Mouse (Mus musculus) hindbrain, embryonic 10.5 days (tissue): ENCODE results near the gene Maml2. TPM values are rescaled to one million over a fixed set of nuclear protein-coding genes. Genes with fewer than 3 reads are reported as not detected.

Experiments
- DNase-seq: peaks from one replicate; pipeline ENCODE4 v3.0.0-alpha.2; 2017; ENCODE audit warnings: low spot score
- H3K27ac ChIP-seq: fragments of 300-500 bp; sonication (generic); 2 replicates; pipeline ENCODE4 v1.5.1; 2016; ENCODE audit warnings: mild to moderate bottlenecking, moderate library complexity
- H3K27me3 ChIP-seq: fragments of 300-500 bp; sonication (generic); 2 replicates; pipeline ENCODE4 v1.6.1; 2016; ENCODE audit warnings: mild to moderate bottlenecking; ENCODE audit not compliant: poor library complexity, insufficient read depth, severe bottlenecking
- H3K36me3 ChIP-seq: fragments of 300-500 bp; sonication (generic); 2 replicates; pipeline ENCODE4 v1.6.1; 2016; ENCODE audit warnings: mild to moderate bottlenecking, moderate library complexity
- H3K4me1 ChIP-seq: fragments of 300-500 bp; sonication (generic); replicated peaks from 2 replicates; pipeline ENCODE4 v1.6.1; 2016; ENCODE audit warnings: mild to moderate bottlenecking
- H3K4me3 ChIP-seq: fragments of 300-500 bp; sonication (generic); 2 replicates; pipeline ENCODE4 v1.5.1; 2016; ENCODE audit warnings: mild to moderate bottlenecking, moderate library complexity
- H3K9me3 ChIP-seq: fragments of 300-500 bp; sonication (generic); 2 replicates; pipeline ENCODE4 v1.6.1; 2016; ENCODE audit warnings: mild to moderate bottlenecking, moderate library complexity
- WGBS: fragments of 180-500 bp; shearing (Covaris S2); methylation state at CpG from one replicate; pipeline ENCODE4 v1.1.7; 2016; 5-methylcytosine and 5-hydroxymethylcytosine counted together
- polyA plus RNA-seq: library from polyadenylated mRNA; unstranded; fragments of >200 nt; fragmentation: Nextera tagmentation; extraction: Ambion mirVana; gene quantifications from 2 replicates; pipeline ENCODE4 v1.2.1, GENCODE M21; 2016

The Maml2 gene
- polyA plus RNA-seq, 1 experiment from 2014 or later = 10.0 TPM

DNA sequence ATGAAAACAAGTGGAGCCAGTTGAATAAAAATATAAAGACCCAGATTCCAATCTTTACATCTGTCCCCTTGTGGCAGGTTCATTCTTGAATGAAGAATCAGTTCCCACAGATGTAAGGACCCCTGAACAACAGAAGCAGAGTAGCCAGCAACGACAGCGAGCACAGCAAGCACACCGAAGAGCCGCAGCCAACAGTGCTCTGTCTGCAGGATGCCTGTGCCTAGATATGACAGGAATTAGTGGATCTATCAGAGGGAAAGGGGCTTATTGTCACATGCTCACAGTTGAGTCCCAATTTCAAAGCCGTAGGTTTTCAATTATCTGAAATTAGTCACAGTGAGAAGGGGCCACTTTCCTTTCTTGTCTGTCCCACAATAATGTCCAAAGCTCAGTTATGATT lies 238.0 kb downstream of the Maml2 start:
- Histone ChIP-seq H3K4me1 (peaks cover 81% of the 10 kb centered on the region), H3K36me3 (no peaks in the 10 kb centered on the region), H3K27me3 (no peaks in the 10 kb centered on the region), H3K9me3 (peaks cover 10% of the 10 kb centered on the region; the same call in 1 of the 2 replicates), H3K27ac (0 out of 2 replicates have a peak overlapping the region, but pooled peaks have one; percentile 12), H3K4me3 (no peak overlapping the region)
- no peak for DNase-seq
- 27% methylated on average over 5 of the region's 5 CpGs for WGBS

GRCm38 (mm10) chr9:13536419-13537261 lies 238.9 kb downstream of the Maml2 start:
- Histone ChIP-seq H3K27me3 (no peaks in the 10 kb centered on the region), H3K4me3 (no peak overlapping the region), H3K4me1 (peaks cover 77% of the 10 kb centered on the region), H3K27ac (peak overlapping the region; percentile 37), H3K9me3 (peaks cover 10% of the 10 kb centered on the region; the same call in 1 of the 2 replicates), H3K36me3 (no peaks in the 10 kb centered on the region)
- no peak for DNase-seq
- 42% methylated on average over 12 of the region's 12 CpGs for WGBS

DNA sequence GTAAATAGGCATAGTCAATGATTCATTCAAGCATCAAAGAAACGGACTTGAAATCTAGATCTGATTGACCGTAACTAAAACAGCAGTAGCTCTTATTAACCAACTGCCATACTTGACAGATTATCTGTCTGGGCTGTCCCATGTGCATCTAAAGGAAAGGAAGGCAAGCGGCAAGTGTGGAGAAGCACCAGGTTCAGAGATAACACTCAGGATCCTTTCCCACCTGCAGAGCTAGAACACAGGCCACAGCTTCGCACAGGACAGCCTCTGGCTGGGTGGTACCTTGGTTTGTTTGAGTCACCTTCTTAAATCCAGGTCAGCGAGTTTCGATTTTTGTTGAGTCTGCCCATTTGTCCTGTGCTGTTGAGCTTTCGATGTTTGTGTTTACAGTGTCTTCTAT lies 240.4 kb downstream of the Maml2 start:
- no peak overlapping the region for H3K4me3 ChIP-seq
- no peaks in the 10 kb centered on the region for H3K36me3 ChIP-seq
- peaks cover 68% of the 10 kb centered on the region for H3K4me1 ChIP-seq
- no peak for DNase-seq
- H3K27ac ChIP-seq = no peak overlapping the region
- no peaks in the 10 kb centered on the region for H3K27me3 ChIP-seq
- WGBS = 79% methylated on average over 7 of the region's 7 CpGs
- peaks cover 10% of the 10 kb centered on the region; the same call in 1 of the 2 replicates for H3K9me3 ChIP-seq

- Histone ChIP-seq H3K4me1 (peaks cover 77% of the 10 kb centered on the region), H3K27me3 (no peaks in the 10 kb centered on the region), H3K36me3 (no peaks in the 10 kb centered on the region), H3K27ac (peak overlapping the region; percentile 68), H3K9me3 (0 out of 2 replicates have a peak, but pooled peaks cover 4% of the 10 kb centered on the region), H3K4me3 (no peak overlapping the region)
- DNase-seq = no peak
- WGBS = 40% methylated on average over 4 of the region's 4 CpGs
Measured at GRCm38 (mm10) chr9:13539535-13539934, 241.8 kb downstream of the Maml2 start.

- H3K4me1 ChIP-seq = peaks cover 76% of the 10 kb centered on the region
- 90% methylated on average over 2 of the region's 2 CpGs for WGBS
- DNase-seq = no peak
Measured at GRCm38 (mm10) chr9:13540227-13540626, 242.5 kb downstream of the Maml2 start.

GRCm38 (mm10) chr9:13540781-13541180 lies 243.0 kb downstream of the Maml2 start:
- no peak for DNase-seq
- WGBS = 61% methylated on average over 6 of the region's 6 CpGs
- Histone ChIP-seq H3K36me3 (no peaks in the 10 kb centered on the region), H3K4me1 (peaks cover 73% of the 10 kb centered on the region), H3K4me3 (no peak overlapping the region), H3K9me3 (no peaks in the 10 kb centered on the region), H3K27ac (no peak overlapping the region), H3K27me3 (no peaks in the 10 kb centered on the region)

More at GRCm38 (mm10) chr9:13540227-13540626, 242.5 kb downstream of the Maml2 start:
- Histone ChIP-seq H3K9me3 (no peaks in the 10 kb centered on the region), H3K36me3 (no peaks in the 10 kb centered on the region), H3K4me3 (no peak overlapping the region), H3K27ac (no peak overlapping the region), H3K27me3 (no peaks in the 10 kb centered on the region)

GRCm38 (mm10) chr9:13543167-13543566 lies 245.4 kb downstream of the Maml2 start:
- 53% methylated on average over 8 of the region's 8 CpGs for WGBS
- DNase-seq = no peak
- H3K4me3 ChIP-seq = no peak overlapping the region
- no peaks in the 10 kb centered on the region for H3K36me3 ChIP-seq
- H3K27me3 ChIP-seq = no peaks in the 10 kb centered on the region
- peaks cover 56% of the 10 kb centered on the region for H3K4me1 ChIP-seq
- H3K27ac ChIP-seq = peak overlapping the region; percentile 20
- no peaks in the 10 kb centered on the region for H3K9me3 ChIP-seq

DNA sequence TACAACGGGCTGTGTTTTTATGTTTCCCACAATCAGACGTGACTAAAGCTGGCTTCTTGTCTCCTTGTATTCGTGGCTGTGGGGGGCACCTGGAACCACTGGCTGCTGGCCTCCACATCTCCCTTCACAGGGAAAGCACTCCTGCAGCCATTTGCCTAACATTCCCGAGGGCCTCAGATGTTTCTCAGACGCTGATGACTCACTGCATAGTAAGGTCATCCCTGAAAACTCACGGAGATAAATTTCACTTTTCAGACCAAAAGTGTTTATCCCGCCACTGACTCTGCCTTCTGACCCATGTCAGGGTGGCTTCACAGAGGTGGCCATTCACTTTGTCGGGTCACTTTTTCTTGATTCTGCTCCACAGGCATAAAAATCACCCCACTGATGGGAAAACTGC lies 246.4 kb downstream of the Maml2 start:
- no peak for DNase-seq
- H3K36me3 ChIP-seq = no peaks in the 10 kb centered on the region
- 55% methylated on average over 8 of the region's 8 CpGs for WGBS
- no peaks in the 10 kb centered on the region for H3K27me3 ChIP-seq
- peaks cover 52% of the 10 kb centered on the region for H3K4me1 ChIP-seq
- H3K9me3 ChIP-seq = no peaks in the 10 kb centered on the region
- no peak overlapping the region for H3K4me3 ChIP-seq
- H3K27ac ChIP-seq = no peak overlapping the region

DNA sequence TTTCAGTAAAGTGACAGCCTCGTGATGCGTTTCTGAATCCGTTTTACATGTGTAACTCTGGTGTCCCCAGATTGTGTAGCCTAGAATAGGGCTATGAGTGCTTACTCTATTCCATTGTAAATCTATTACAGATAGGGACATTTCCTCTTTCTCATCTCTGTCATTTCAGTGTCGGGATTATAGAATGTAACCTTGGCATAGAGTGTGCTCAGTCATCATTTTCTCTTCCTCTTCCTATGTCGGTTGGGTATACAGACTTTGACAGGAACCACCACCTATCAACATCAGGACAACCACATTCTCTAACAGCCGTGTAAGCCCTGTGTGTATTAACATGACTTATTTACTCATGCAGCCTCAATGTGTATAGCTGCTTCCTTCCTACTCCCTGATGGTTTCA lies 248.0 kb downstream of the Maml2 start:
- 92% methylated on average over 6 of the region's 6 CpGs for WGBS
- no peak for DNase-seq
- Histone ChIP-seq H3K27ac (no peak overlapping the region), H3K9me3 (no peaks in the 10 kb centered on the region), H3K4me1 (peaks cover 37% of the 10 kb centered on the region), H3K4me3 (no peak overlapping the region), H3K36me3 (no peaks in the 10 kb centered on the region), H3K27me3 (no peaks in the 10 kb centered on the region)

- H3K36me3 ChIP-seq = no peaks in the 10 kb centered on the region
- H3K9me3 ChIP-seq = no peaks in the 10 kb centered on the region
Measured at GRCm38 (mm10) chr9:13549911-13550310, 252.2 kb downstream of the Maml2 start.

GRCm38 (mm10) chr9:13552380-13553052 lies 254.8 kb downstream of the Maml2 start:
- 81% methylated on average over 5 of the region's 5 CpGs for WGBS
- no peak overlapping the region for H3K27ac ChIP-seq
- no peaks in the 10 kb centered on the region for H3K36me3 ChIP-seq
- no peak for DNase-seq
- no peak overlapping the region for H3K4me3 ChIP-seq
- no peaks in the 10 kb centered on the region for H3K9me3 ChIP-seq
- H3K4me1 ChIP-seq = peaks cover 21% of the 10 kb centered on the region
- no peaks in the 10 kb centered on the region for H3K27me3 ChIP-seq

More at GRCm38 (mm10) chr9:13549911-13550310, 252.2 kb downstream of the Maml2 start:
- Histone ChIP-seq H3K27me3 (no peaks in the 10 kb centered on the region), H3K27ac (no peak overlapping the region), H3K4me3 (no peak overlapping the region), H3K4me1 (peaks cover 11% of the 10 kb centered on the region; the same call in 1 of the 2 replicates)
- no peak for DNase-seq
- WGBS = 69% methylated on average over 3 of the region's 3 CpGs

GRCm38 (mm10) chr9:13554773-13555172 lies 257.0 kb downstream of the Maml2 start:
- Histone ChIP-seq H3K36me3 (no peaks in the 10 kb centered on the region), H3K27me3 (no peaks in the 10 kb centered on the region), H3K27ac (no peak overlapping the region), H3K4me1 (peaks cover 18% of the 10 kb centered on the region), H3K9me3 (no peaks in the 10 kb centered on the region), H3K4me3 (no peak overlapping the region)
- no peak for DNase-seq
- 88% methylated on average over 5 of the region's 5 CpGs for WGBS

DNA sequence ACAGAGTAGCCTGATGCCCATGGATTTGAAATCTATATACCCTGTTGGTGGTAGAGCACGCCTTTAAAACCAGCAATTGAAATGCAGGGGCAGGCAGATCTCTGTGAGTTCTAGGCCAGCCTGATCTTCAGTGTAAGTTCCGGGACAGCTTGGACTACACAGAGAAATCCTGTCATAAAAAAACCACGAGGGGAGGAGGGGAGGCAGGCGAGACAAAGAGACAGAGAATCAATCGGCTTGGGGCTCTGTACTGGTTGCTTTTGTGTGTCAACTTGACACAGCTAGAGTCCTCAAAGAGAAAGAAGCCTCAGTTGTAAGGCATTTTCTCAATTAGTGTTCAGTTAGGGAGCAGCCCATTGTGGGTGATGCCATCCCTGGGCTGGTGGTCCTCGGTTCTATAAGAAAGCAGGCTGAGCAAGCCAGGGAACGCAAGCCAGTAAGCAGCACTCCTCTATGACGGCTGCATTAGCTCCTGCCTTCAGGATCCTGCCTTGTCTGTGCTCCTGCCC lies 258.3 kb downstream of the Maml2 start:
- H3K4me1 ChIP-seq = peaks cover 18% of the 10 kb centered on the region
- H3K27me3 ChIP-seq = no peaks in the 10 kb centered on the region
- WGBS = 47% methylated on average over 8 of the region's 8 CpGs
- DNase-seq = no peak
- H3K9me3 ChIP-seq = no peaks in the 10 kb centered on the region
- peak overlapping the region; percentile 74 for H3K27ac ChIP-seq
- no peaks in the 10 kb centered on the region for H3K36me3 ChIP-seq
- no peak overlapping the region for H3K4me3 ChIP-seq
